Mouse (Mus musculus) WW6 (cell line): ENCODE results near the gene Il6st.
A peak's percentile ranks its signal among the peaks of the same experiment; 100 is the strongest.

Source experiments
- DNase-seq: peaks from one replicate; pipeline ENCODE4 v3.0.0-alpha.2; 2013; ENCODE audit warnings: low read depth, low spot score

Gene Il6st

DNA sequence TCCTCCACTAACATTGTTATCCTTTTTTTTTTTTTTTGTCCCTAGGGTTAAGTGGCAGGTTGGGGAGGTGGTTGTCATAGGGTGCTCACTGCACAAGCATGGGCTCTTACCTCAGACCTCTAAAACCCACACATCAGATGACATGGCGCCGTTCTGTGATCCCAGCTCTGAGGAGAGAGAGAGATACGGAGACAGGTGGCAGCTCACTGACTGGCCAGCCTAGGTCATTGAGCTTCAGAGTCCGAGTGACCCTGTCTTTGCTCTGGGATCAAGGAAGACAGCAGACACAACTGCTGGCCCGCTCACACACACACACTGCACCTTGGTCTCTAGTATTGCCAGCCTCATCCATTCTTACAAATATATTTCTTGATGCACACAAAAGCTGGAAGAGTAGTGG lies 18.7 kb downstream of the Il6st start:
- DNase-seq = no peak

DNA sequence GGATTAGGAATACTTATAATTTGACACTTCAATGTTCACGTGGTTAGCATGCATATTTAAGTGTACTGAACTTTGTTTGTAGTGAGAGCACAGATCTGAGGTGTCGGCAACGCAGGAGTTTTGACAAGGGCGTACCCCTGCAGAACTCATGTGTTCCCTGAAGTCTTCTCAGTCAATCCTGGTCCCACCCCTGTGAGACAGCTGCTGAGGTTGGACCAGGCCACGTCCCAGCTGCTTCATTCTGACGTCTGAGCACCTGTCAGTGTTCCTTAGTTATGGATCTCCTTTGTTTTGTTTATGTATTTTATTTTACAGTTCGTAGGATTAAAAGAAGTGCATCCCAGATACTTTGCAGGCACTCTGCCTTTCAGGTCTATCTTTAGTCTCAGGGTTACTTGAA lies 19.1 kb downstream of the Il6st start:
- no peak for DNase-seq

DNA sequence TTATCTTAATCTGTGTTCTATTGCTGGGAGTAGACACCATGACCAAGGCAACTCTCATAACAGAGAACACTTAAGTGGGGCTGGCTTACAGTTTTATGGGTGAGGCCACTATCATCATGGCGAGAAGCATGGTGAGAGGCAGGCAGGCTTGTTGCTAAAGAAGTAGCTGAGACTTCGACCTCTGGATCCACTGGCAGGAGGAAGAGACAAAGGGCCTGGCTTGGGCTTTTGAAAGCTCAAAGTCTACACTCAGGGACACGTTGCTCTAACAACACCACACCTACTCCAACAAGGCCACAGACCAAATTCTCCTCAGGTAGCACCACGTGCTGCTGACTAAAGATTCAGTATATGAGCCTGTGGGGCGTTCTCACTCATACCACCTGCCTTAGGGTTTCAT lies 22.4 kb downstream of the Il6st start:
- DNase-seq = no peak

DNA sequence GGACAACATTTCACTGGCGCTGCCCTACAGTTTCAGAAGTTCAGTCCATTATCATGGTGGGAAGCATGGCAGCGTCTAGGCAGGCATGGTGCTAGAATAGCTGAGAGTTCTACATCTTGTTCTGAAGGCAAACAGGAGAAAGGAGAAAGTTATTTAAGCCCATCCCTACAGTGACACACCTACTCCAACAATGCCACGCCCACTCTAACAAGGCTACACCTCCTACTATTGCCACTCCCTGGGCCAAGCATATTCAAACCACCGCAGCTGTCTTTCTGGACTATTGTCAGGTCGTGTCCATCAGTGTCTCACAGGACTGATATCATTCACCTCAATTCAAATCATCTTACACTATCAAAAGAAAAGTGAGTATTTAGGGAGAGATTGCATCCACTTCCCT lies 22.8 kb downstream of the Il6st start:
- no peak for DNase-seq

DNA sequence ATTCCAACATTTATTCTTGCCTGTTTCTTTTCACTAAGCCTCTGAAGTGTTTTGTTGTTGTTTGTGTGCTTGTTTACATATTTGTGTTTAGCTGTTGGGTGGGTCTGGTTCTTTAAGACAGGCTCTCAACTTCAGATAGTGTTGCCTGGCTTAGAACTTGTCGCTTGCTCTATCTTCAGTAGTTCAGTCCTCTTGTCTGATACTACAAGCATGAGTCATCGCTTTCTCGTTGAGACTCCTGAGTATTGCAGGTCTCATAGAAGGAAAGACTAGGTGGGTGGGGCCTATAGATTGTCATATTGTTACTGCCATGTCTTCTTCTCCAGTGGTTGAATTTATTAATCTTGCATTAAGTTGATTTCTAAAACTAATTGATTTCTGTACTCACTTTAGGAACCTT lies 26.2 kb downstream of the Il6st start:
- DNase-seq = no peak

DNA sequence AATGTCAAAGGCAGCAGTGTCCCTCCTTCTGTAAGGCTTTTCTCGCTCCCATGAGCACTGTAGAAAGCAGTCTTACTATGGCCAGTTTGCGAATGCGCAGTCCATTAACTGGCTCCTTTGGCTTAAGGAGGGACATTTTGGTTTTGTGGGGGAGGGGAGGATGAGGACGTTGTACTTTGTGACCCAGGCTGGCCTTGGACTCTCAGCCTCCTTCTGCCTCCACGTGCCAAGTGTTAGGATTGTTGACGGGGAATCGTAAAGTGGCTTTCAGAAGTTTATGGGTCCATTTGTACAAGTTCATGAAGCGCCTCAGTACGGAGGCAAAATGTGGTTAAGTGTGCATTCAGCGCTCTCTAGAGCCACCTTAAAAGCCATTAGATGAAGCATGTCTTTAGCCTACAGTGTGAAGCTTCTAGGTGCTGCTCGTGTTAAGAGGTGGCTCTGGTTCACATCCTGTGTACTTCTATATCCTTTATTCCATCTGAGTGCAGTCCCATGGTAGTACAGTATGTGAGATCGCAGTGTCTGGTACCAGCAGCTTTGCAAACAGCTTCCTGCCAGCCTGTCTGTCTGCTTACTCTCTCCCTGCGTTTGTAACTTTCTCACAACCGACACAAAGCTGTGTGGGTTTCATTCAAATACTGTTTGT lies 27.9 kb downstream of the Il6st start:
- DNase-seq = no peak

DNA sequence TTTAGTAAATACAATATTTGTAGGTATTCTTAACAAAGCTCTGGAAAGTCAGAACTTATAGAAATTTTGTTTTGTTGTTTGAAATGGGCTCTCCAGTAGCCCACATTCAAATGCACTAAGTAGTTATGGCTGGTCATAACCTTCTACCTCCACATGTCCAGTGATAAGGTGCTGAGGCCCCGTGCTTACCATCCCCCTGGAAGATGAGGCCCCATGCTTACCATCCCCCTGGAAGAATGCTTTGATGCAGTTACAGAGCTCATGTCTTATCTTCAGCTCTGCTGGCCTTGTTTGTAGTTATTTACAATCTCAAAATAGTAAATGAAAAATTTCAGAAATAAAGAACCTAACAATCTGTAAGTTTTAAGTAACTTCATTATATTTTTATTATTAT lies 28.4 kb downstream of the Il6st start:
- DNase-seq = no peak

DNA sequence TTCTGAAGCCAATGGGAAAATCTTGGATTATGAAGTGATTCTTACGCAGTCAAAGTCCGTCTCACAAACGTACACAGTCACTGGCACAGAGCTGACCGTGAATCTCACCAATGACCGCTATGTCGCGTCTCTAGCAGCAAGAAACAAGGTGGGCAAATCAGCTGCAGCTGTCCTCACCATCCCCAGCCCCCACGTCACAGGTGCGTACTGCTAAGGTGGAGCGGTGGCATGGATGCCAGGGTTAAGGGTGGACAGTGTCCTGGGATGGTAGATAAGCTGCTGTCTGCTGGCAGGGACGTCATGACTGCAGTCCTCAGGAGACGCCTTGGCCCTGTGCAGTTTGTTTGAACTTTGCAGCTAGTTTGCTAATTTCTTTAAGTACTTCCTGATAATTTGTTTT lies 30.7 kb downstream of the Il6st start:
- no peak for DNase-seq

DNA sequence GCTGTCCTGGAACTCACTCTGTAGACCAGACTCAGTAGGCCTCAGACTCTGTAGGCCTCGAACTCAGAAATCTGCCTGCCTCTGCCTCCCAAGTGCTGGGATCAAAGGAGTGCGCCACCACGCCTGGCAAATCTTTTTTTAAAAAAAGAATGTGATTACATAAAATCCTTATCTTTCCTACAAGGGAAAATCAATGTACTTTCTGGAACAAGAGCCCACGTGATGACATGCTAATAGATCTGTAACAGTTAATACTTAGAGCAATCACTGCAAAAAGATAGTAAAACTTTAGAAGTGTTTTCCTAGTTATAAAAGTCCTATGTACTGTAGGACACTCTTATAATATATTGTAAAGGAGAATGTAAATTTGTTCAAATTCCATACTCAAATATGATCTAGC lies 36.2 kb downstream of the Il6st start:
- no peak for DNase-seq

DNA sequence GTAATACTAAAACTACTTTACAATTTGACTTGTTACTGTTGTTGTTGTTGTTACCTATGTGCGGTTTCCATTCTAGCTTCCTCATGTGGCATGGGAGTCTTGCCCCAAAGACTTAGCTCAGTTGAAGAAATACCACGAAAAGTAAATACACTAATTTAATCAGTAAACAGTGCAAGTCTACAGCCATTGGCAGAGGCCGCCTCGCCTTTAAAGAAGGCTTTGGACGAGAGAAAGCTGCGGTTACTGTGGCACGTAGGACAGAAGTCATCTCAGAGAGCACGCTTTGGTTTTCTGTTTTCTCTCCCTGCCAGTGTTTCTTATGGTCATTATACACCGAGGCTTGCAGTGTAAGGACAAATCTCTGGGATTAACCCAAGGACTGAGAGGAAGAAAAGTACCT lies 36.6 kb downstream of the Il6st start:
- DNase-seq = no peak

DNA sequence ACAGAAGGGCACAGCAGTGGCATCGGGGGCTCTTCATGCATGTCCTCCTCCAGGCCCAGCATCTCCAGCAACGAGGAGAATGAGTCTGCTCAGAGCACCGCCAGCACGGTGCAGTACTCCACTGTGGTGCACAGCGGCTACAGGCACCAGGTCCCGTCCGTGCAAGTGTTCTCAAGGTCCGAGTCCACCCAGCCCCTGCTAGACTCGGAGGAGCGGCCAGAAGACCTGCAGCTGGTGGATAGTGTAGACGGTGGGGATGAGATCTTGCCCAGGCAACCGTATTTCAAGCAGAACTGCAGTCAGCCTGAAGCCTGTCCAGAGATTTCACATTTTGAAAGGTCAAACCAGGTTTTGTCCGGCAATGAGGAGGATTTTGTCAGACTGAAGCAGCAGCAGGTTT lies 40.0 kb downstream of the Il6st start:
- DNase-seq = no peak

DNA sequence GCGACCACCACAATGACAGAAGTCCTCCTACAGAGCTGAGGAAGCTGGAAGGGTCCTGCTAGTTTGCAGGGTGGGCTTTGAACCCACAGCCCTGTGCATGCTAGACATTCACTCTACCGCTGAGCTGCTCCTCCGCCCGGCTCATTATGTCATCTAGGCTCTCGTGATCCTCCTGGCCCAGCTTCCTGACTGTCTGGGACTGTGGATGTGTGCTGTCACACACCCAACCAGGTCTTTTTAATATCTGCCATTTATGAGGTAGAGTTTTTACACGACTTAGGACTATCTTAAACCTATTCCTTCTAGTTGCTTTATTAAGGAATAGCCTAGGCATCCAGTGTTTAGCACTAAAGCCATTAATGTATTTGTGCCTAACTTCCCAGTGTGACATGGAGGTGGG lies 41.6 kb downstream of the Il6st start:
- no peak for DNase-seq

DNA sequence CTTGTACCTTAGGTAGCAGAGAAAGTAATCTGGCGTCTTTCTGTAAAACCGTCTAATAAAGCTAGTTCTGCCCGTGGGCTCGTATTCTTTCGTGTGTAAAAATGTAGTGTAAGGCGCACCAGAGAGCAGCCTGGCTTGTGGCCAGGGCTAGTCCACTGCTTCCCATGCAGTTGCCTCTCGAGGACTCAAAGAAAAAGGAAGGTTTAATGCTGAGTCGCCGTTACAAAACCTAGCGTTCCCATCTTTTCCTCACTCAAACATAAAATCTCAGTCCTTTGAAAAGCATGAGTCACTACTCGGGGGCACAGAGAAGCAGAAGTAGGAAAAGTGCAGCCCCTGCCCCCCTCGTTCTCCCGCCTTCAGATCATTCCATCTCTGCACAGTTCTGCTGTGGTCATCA lies 42.9 kb downstream of the Il6st start:
- no peak for DNase-seq

DNA sequence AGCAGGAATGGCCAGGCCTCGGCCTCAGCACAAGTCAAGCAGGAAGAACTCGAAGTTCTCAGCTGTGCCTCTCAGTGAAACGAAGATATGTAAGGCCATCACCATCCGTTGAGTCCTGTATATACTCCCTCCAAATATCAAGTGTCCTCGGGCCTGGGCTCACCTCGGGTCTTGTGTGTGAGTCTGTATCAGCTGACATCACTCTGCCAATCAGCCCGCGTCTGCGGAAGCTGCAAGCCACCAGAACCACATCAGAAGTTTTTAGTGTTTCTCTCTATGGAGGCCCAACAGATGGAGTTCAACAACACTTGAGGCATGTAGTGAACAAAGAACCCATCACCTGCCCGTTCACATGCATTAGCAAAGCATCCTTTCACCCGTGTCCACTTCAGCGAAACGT lies 43.8 kb downstream of the Il6st start:
- no peak for DNase-seq

DNA sequence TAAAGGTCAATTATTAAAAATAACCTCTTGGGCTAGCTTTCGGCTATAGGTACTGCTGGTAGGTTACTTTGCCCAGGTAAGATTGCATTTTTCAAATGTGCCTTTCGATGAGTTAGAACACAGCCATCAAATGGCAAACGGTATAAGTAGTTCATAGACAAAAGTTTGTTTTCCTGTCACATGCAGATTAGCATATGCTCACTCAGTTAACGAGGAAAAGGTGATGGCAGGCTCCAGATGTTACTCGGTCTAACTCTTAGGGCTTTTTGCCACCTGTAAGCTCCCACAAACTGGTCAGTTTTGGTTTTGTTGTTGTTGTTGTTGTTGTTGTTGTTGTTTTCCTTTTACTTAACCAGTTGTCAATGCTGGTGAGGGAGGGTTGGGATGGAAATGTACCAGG lies 44.6 kb downstream of the Il6st start:
- DNase-seq = no peak

DNA sequence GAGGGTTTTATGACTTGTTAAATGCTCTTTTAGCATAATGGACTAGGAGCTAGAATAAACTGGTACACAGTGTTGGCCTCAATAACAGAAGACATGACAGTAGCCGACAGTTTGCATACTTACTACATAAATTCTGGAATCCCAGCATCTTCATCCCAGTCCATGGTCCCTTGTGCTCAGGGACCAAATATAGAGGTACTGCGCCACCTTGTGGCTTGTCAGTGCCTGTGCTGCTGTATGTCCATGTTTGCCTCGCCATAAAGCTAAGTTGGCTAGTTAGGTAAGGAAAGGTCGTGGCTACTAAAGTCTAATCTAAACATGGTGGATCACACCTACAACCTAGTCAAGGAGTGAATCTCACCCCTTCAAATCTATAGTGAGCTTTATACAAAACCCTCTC lies 45.6 kb downstream of the Il6st start:
- peak; percentile 20 for DNase-seq

DNA sequence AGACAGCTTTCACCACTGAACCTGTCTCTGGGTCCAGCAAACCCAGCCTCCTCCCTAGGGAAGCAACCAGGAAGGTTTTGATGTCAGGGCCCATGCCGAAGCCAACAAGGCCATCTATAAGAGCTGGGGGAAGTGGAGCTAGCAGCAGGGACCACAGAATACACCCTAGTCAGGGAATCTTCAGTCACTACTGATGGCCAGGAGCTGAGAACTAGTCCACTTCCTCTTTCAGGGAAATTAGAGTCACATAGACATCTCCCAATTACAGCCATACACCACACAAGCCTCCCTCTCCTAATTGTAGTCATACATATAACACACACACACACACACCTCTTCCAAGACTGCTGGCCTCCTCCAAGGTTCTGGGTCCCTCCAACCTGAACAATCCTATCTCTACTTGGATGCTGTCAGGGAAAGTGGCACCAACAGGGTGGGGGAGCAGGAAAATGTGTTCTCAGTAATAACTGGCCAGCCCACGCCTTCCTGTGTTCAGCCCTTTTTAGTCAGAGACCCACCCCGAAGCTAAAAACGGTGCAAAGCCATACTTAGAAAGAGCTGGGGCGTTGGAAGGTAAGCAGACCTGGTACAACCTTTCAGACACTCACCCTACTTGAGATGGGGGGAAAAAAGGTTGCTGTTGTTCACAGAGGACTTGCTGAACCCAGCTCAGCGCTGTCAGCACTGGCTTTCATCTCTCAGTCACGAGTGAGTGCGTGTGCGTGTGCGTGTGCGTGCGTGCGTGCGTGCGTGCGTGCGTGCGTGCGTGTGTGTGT lies 46.8 kb downstream of the Il6st start:
- DNase-seq = no peak

DNA sequence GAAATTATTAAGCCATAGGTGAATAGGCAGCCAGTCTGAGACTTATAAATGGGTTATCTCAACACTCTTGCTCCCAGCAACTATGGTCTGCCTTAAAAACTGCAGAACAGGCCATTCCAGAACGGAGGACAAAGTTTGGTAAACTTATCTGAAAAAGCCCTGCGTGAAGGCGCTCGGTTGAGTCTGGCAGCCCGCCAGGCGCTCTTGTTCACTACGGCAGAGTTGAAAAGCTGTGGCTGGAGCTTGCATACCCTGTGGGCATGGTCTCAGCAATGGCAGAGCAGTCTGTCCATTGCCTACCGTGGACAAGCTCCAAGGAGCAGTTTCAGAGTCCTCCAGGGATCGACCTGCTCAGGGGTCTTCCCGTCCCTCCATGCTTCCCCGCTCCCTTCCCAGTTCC lies 47.4 kb downstream of the Il6st start:
- DNase-seq = no peak

DNA sequence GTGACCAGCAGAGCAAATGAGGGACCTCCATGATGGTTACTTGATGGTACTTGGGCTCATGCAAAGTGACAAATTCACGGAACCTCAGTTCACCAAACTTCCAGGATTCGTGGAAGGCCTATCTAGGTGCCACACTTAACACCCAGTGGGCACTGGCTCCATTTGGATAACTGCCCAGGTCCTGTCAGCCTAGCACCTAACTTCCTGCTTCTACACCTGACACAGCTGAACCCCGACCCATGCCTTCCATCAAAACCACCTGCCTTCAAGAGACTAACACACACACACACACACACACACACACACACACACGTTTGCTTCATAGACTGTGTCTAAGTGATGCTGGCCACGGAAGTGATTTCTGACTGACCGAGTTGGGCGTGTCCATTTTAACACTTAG lies 47.9 kb downstream of the Il6st start:
- no peak for DNase-seq

DNA sequence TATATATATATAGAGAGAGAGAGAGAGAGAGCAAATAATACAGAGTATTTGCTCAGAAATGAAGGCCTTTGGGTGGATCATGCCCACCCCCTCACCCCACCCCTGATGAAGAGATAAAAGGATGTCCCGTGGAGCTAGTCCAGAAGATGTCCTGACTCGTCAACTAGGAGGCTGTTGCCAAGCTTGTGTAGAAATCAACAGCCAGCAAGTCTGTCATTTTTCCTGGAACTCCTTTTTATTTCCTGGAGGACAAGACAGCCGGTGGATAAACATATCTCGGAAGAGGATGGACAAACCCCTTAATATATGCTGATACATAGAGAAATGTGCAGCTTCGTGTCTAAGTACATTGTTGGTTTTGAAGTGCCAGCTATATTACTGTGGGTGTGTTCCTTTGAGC lies 49.0 kb downstream of the Il6st start:
- no peak for DNase-seq

DNA sequence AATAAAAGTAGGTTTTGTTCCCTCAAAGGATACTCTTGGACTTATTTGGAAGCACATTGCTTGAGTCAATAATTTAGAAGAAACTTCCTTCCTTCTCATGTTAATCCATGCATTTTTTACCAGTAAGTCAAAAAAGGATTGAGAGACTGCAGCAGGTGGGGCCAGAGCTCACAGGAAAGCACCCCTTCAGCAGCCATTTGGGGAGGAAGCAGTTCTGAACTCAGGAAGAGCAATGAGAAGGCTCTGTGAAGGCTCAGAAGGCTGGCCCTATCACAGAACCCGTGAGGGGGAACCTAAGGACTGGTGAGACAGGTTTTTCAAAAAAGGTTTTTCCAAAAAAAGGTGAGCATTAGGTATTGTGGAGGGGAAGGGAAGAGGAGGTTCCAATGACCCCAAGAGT lies 50.7 kb downstream of the Il6st start:
- no peak for DNase-seq

DNA sequence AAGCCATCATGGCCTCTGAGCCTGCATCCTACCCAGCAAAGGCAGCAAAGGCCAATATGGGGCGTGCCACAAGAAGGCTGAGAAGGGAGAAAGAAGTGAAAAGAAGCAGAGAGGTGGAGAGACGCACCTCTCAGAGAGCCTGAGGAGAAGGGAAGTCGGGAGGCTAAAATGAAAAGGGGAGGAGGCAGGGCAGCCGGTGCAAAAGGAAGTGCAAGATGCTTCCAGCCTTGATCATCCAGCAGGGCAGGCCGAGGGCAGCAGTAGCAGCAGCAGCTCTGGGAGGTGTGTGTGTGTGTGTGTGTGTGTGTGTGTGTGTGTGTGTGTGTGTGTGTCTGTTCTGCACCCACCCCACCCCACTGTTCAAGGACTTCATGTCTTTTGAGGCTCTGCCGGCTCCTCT lies 58.4 kb downstream of the Il6st start:
- DNase-seq = no peak

DNA sequence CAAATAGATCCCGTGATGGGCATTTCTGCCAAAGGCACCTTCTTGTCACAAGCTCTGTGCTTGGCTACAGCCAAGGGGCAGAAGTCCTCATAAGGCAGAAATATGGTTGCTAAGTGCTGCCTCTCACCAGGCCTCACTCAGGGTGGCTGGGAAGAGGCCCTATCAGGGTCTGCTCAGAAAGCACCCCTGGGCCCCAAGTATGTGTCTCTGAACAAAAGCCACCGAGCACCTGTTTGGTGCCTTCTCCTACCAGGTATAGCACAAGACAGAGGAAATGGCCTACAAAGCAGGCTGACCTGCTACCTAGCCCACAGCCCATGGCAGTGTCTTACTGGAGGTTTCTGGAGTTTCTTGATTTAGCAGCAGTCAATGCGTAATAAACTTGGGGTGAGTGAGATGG lies 59.0 kb downstream of the Il6st start:
- DNase-seq = no peak
